Mouse (Mus musculus): ENCODE results near the gene Tmem255b.

DNA sequence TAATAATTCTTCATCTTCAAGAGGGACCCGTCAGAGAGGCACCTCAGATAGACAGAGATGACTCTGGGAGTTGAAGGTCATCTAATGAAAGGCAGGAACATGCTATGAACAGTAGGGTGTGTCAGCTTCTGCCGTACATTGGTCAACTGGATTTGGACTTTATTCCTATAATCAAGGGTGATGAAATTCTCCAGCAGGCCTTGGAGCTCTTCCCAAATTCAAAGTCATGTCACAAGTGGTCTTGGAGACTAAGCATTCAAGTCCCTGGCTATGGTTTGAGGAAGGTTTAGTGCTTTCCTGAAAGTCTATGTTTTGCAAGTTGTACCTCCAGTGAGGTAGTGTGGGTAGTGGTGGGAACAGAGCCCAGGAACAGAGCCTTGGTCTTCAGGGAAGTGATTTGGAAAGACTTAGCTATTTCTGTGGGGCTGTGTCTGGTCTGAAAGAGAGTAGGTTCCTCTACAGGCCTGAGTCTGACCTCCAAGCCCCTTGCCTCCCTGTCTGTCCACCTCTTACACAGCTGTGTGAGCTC is 15.8 kb upstream of the Tmem255b start:
- TF ChIP-seq POLR2A (IDR thresholded peaks at IDR 0.05; ENCODE audit: borderline replicate concordance, insufficient read depth, low read length) (no peak), CTCF (IDR thresholded peaks at IDR 0.05; ENCODE audit: borderline replicate concordance, insufficient read depth, low read depth, low read length) (no peak)
